Mouse (Mus musculus) liver, adult 2 months (tissue): ENCODE data around the gene Naaladl2.

ENCODE experiments used
- CTCF ChIP-seq: fragments of 200-500 bp; IDR thresholded peaks from 2 replicates; pipeline ENCODE4 v1.5.1; 2011; ENCODE audit warnings: low read depth, low read length, control low read depth
- POLR2A ChIP-seq: fragments of 200-500 bp; IDR thresholded peaks from 2 replicates; pipeline ENCODE4 v1.6.1; 2011; ENCODE audit warnings: low read length, control low read depth; ENCODE audit not compliant: insufficient read depth; ENCODE audit errors: extremely low read depth

GRCm38 (mm10) chr3:24556617-24557016 is 587.4 kb downstream of the Naaladl2 start:
- no peak for TF ChIP-seq POLR2A
- no peak for TF ChIP-seq CTCF
